Mouse (Mus musculus): Measurements from ENCODE around the gene Spatc1l. TPM values are rescaled to one million over a fixed set of nuclear protein-coding genes. Genes with fewer than 3 reads are reported as not detected.

Spatc1l gene
- polyA plus RNA-seq (2012; rRNA removed) = 0.10 and 0.15 TPM in 2 replicates

GRCm38 (mm10) chr10:76561972-76562371 lies at the start of gene Spatc1l:
TSS of gene Spatc1l (plus strand) at chr10:76562272.
- DNase-seq (ENCODE audit: low spot score) = no peak

- DNase-seq (ENCODE audit: low spot score) = peak; percentile 45
Measured at GRCm38 (mm10) chr10:76512965-76513583, 49.0 kb upstream of the Spatc1l start.

GRCm38 (mm10) chr10:76530922-76531321 lies 31.1 kb upstream of the Spatc1l start:
- no peak for DNase-seq (ENCODE audit: low spot score)

GRCm38 (mm10) chr10:76531375-76531774 lies 30.7 kb upstream of the Spatc1l start, which contains the start of gene Lss:
TSS of gene Lss (plus strand) at chr10:76531588.
- DNase-seq (ENCODE audit: low spot score) = peak; percentile 89

GRCm38 (mm10) chr10:76531828-76532227 lies 30.2 kb upstream of the Spatc1l start:
- no peak for DNase-seq (ENCODE audit: low spot score)

- no peak for DNase-seq (ENCODE audit: low spot score)
Measured at GRCm38 (mm10) chr10:76535526-76535925, 26.5 kb upstream of the Spatc1l start.

- DNase-seq (ENCODE audit: low spot score) = no peak
Measured at GRCm38 (mm10) chr10:76537619-76538018, 24.5 kb upstream of the Spatc1l start.

- no peak for DNase-seq (ENCODE audit: low spot score)
Measured at GRCm38 (mm10) chr10:76541336-76542085, 20.6 kb upstream of the Spatc1l start.

GRCm38 (mm10) chr10:76542636-76543375 lies 19.3 kb upstream of the Spatc1l start:
- no peak for DNase-seq (ENCODE audit: low spot score)

- DNase-seq (ENCODE audit: low spot score) = no peak
Measured at GRCm38 (mm10) chr10:76546566-76546965, 15.5 kb upstream of the Spatc1l start.

GRCm38 (mm10) chr10:76548218-76548617 lies 13.9 kb upstream of the Spatc1l start:
- DNase-seq (ENCODE audit: low spot score) = no peak

- DNase-seq (ENCODE audit: low spot score) = no peak
Measured at GRCm38 (mm10) chr10:76550458-76550857, 11.6 kb upstream of the Spatc1l start.

GRCm38 (mm10) chr10:76551556-76551955 lies 10.5 kb upstream of the Spatc1l start:
- no peak for DNase-seq (ENCODE audit: low spot score)

- no peak for DNase-seq (ENCODE audit: low spot score)
Measured at GRCm38 (mm10) chr10:76554061-76554460, 8.0 kb upstream of the Spatc1l start.

- DNase-seq (ENCODE audit: low spot score) = no peak
Measured at GRCm38 (mm10) chr10:76569996-76570685, 8.1 kb downstream of the Spatc1l start.

- no peak for DNase-seq (ENCODE audit: low spot score)
Measured at GRCm38 (mm10) chr10:76571070-76571469, 9.0 kb downstream of the Spatc1l start.

- no peak for DNase-seq (ENCODE audit: low spot score)
Measured at GRCm38 (mm10) chr10:76572151-76572550, 10.1 kb downstream of the Spatc1l start.

- no peak for DNase-seq (ENCODE audit: low spot score)
Measured at GRCm38 (mm10) chr10:76575374-76575773, 13.3 kb downstream of the Spatc1l start, which contains the start of gene Ftcd. TSS of gene Ftcd (plus strand) at chr10:76575648.

GRCm38 (mm10) chr10:76576920-76577319 lies 14.8 kb downstream of the Spatc1l start:
- DNase-seq (ENCODE audit: low spot score) = no peak

- no peak for DNase-seq (ENCODE audit: low spot score)
Measured at GRCm38 (mm10) chr10:76584138-76584537, 22.1 kb downstream of the Spatc1l start.

- no peak for DNase-seq (ENCODE audit: low spot score)
Measured at GRCm38 (mm10) chr10:76586190-76586589, 24.1 kb downstream of the Spatc1l start.

GRCm38 (mm10) chr10:76590197-76590596 lies 28.1 kb downstream of the Spatc1l start:
- no peak for DNase-seq (ENCODE audit: low spot score)
